Mouse (Mus musculus) forebrain, embryonic 10.5 days (tissue): ENCODE measurements around the gene Chd4. TPM values are rescaled to one million over a fixed set of nuclear protein-coding genes. Genes with fewer than 3 reads are reported as not detected.

ENCODE experiments used
- DNase-seq: peaks from one replicate; pipeline ENCODE4 v3.0.0-alpha.2; 2017; ENCODE audit warnings: low spot score; ENCODE audit errors: extremely low spot score
- H3K27ac ChIP-seq: fragments of 300-500 bp; sonication (generic); 2 replicates; pipeline ENCODE4 v1.5.1; 2016; ENCODE audit warnings: mild to moderate bottlenecking
- H3K27me3 ChIP-seq: fragments of 300-500 bp; sonication (generic); 2 replicates; pipeline ENCODE4 v1.6.1; 2016; ENCODE audit warnings: mild to moderate bottlenecking; ENCODE audit not compliant: poor library complexity, severe bottlenecking
- H3K36me3 ChIP-seq: fragments of 300-500 bp; sonication (generic); replicated peaks from 2 replicates; pipeline ENCODE4 v1.6.1; 2016; ENCODE audit warnings: mild to moderate bottlenecking, moderate library complexity
- H3K4me1 ChIP-seq: fragments of 300-500 bp; sonication (generic); 2 replicates; pipeline ENCODE4 v1.6.1; 2016
- H3K4me3 ChIP-seq: fragments of 300-500 bp; sonication (generic); 2 replicates; pipeline ENCODE4 v1.5.1; 2016; ENCODE audit warnings: mild to moderate bottlenecking, moderate library complexity
- H3K9me3 ChIP-seq: fragments of 300-500 bp; sonication (generic); 2 replicates; pipeline ENCODE4 v1.6.1; 2016; ENCODE audit warnings: mild to moderate bottlenecking, moderate library complexity
- WGBS: fragments of 180-500 bp; shearing (Covaris S2); methylation state at CpG from one replicate; pipeline ENCODE4 v1.1.7; 2016; 5-methylcytosine and 5-hydroxymethylcytosine counted together
- polyA plus RNA-seq: library from polyadenylated mRNA; unstranded; fragments of >200 nt; fragmentation: Nextera tagmentation; extraction: Ambion mirVana; gene quantifications from 2 replicates; pipeline ENCODE4 v1.2.1, GENCODE M21; 2016

The Chd4 gene
- polyA plus RNA-seq, 1 experiment from 2014 or later, result 99.4 TPM

GRCm38 (mm10) chr6:125097346-125097689, 1.5 kb downstream of the Chd4 start:
- no peak for DNase-seq
- Histone ChIP-seq H3K9me3 (no peaks in the 10 kb centered on the region), H3K4me3 (peak overlapping the region; percentile 100), H3K27ac (peak overlapping the region; percentile 97), H3K4me1 (peaks cover 53% of the 10 kb centered on the region), H3K27me3 (no peaks in the 10 kb centered on the region), H3K36me3 (peaks cover 50% of the 10 kb centered on the region)
- WGBS, result 3% methylated on average over 12 of the region's 12 CpGs

DNA sequence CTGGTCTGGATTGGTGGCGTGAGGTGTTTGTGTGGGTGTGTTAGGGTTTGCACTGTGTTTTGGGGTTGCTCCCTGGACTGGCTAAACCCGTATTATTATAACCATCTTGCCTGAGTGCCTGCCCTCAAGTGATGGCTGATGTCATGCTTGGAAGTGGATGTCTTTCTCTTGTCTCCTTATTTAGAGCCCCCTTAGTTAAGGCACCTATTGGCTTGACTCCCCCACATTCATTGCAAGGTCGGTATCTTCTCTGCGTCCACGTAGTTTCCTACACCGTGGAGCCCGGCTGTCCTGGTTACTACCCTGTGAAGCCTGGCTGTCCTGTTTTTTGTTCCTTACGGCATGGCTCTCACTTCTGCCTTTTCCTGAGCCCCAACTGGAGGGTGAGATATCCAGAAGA, 2.2 kb downstream of the Chd4 start:
- Histone ChIP-seq H3K9me3 (no peaks in the 10 kb centered on the region), H3K36me3 (peaks cover 56% of the 10 kb centered on the region), H3K27ac (peak overlapping the region; percentile 97), H3K27me3 (no peaks in the 10 kb centered on the region), H3K4me1 (peaks cover 53% of the 10 kb centered on the region), H3K4me3 (peak overlapping the region; percentile 100)
- DNase-seq, result no peak
- WGBS, result 69% methylated on average over 8 of the region's 8 CpGs

DNA sequence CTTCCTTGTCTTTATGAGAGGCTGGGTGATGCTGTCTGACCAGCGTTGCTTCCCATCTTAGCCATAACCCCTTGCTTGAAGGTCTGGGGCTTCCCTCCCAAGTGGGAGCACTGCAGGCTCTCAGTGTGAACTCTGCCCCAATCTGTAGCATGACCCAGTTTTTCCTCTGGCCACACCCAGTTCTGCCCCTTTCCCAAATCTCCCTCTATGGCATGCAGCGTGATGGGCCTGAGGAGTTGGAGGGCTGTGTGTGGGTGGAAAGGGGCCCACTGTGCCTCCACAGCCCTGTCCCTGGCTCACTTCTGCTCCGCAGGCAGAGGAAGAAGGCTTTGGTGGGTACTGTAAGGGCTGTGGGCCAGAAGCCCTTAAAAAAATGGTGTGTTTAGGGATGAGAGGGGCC, 2.7 kb downstream of the Chd4 start:
- Histone ChIP-seq H3K27me3 (no peaks in the 10 kb centered on the region), H3K4me3 (peak overlapping the region; percentile 100), H3K27ac (peak overlapping the region; percentile 97), H3K9me3 (no peaks in the 10 kb centered on the region), H3K36me3 (peaks cover 62% of the 10 kb centered on the region), H3K4me1 (peaks cover 53% of the 10 kb centered on the region)
- DNase-seq, result no peak
- WGBS, result 79% methylated on average over 3 of the region's 3 CpGs

- DNase-seq, result no peak
- Histone ChIP-seq H3K36me3 (peaks cover 71% of the 10 kb centered on the region), H3K4me1 (peaks cover 53% of the 10 kb centered on the region), H3K4me3 (peak overlapping the region; percentile 100), H3K27me3 (no peaks in the 10 kb centered on the region), H3K27ac (peak overlapping the region; percentile 79), H3K9me3 (no peaks in the 10 kb centered on the region)
- 52% methylated on average over 5 of the region's 5 CpGs for WGBS
Measured at GRCm38 (mm10) chr6:125099421-125099971, 3.7 kb downstream of the Chd4 start.

GRCm38 (mm10) chr6:125101444-125101843, 5.7 kb downstream of the Chd4 start:
- Histone ChIP-seq H3K36me3 (peaks cover 91% of the 10 kb centered on the region), H3K4me3 (no peak overlapping the region; the same call in 1 of the 2 replicates)

DNA sequence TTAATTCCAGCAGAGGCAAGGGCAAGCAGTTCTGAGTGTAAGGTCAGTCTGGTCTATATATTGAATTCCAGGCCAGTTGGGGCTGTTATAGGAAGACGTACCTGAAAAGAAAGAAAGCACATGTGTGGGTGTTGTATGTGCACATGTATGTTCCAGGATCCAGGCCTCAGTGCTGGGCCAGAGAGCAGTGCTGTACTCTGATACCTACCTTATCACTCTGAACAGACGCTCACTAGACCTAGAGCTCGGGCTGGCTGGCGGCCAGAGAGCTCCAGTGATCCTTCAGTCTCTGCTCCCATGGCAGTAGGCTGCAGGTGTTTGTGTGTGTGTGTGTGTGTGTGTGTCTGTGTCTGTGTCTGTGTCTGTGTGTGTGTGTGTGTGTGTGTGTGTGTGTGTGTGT, 8.4 kb downstream of the Chd4 start:
- no peak overlapping the region for H3K4me3 ChIP-seq
- WGBS, result 91% methylated on average over 4 of the region's 4 CpGs
- no peaks in the 10 kb centered on the region for H3K27me3 ChIP-seq
- H3K27ac ChIP-seq, result no peak overlapping the region
- DNase-seq, result no peak
- no peaks in the 10 kb centered on the region; the same call in 1 of the 2 replicates for H3K9me3 ChIP-seq
- H3K4me1 ChIP-seq, result peaks cover 15% of the 10 kb centered on the region
- peaks cover 100% of the 10 kb centered on the region for H3K36me3 ChIP-seq

More at GRCm38 (mm10) chr6:125101444-125101843, 5.7 kb downstream of the Chd4 start:
- no peaks in the 10 kb centered on the region for H3K9me3 ChIP-seq
- no peaks in the 10 kb centered on the region for H3K27me3 ChIP-seq
- no peak for DNase-seq
- 92% methylated on average over 9 of the region's 9 CpGs for WGBS
- H3K4me1 ChIP-seq, result peaks cover 40% of the 10 kb centered on the region
- no peak overlapping the region for H3K27ac ChIP-seq

DNA sequence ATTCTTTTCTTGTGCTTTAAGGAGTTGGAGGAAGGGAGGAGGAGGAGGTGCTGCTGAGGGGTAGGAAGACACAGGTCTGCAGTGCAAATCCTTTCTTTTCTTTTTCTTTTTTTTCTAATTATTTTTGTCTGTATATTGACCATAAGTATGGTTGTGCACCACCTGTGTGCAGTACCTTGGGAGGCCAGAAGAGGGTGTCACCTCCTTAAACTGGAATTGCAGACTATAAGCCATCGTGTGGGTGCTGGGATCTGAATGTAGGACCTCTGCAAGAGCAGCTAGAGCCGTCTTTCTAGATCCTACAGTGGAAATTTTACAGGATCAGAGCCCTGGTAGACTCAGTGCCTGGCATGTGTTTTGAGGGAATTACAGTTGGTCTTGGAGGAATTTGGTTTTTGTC, 11.9 kb downstream of the Chd4 start:
- H3K4me1 ChIP-seq, result no peaks in the 10 kb centered on the region
- H3K4me3 ChIP-seq, result no peak overlapping the region
- peaks cover 100% of the 10 kb centered on the region for H3K36me3 ChIP-seq
- H3K27ac ChIP-seq, result no peak overlapping the region
- H3K9me3 ChIP-seq, result no peaks in the 10 kb centered on the region; the same call in 1 of the 2 replicates
- H3K27me3 ChIP-seq, result no peaks in the 10 kb centered on the region
- 92% methylated on average over 2 of the region's 2 CpGs for WGBS
- DNase-seq, result no peak

DNA sequence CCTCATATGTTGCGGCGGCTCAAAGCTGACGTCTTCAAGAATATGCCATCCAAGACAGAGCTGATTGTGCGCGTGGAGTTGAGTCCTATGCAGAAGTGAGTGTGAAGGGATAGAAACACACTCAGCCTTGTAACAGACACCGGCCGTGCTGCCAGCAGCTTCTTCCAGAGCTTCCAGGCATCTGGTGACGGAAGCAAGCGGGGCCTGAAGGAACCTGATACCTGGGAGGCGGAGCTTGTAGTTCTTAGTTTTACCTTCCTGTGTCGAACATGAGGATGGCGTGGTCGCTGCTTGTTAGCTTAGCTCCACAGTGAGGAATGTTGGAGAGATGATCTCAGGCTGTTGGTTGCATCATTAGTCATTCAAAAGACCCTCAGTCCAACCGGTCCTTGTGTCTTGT, 13.6 kb downstream of the Chd4 start:
- peaks cover 100% of the 10 kb centered on the region for H3K36me3 ChIP-seq
- H3K9me3 ChIP-seq, result no peaks in the 10 kb centered on the region; the same call in 1 of the 2 replicates
- H3K27me3 ChIP-seq, result no peaks in the 10 kb centered on the region
- H3K4me3 ChIP-seq, result no peak overlapping the region
- no peak for DNase-seq
- 90% methylated on average over 14 of the region's 14 CpGs for WGBS
- H3K4me1 ChIP-seq, result no peaks in the 10 kb centered on the region
- H3K27ac ChIP-seq, result no peak overlapping the region

GRCm38 (mm10) chr6:125110927-125111326, 15.1 kb downstream of the Chd4 start:
- no peaks in the 10 kb centered on the region; the same call in 1 of the 2 replicates for H3K9me3 ChIP-seq
- peaks cover 100% of the 10 kb centered on the region for H3K36me3 ChIP-seq
- H3K4me1 ChIP-seq, result no peaks in the 10 kb centered on the region
- no peak overlapping the region for H3K27ac ChIP-seq
- WGBS, result 93% methylated on average over 7 of the region's 7 CpGs
- DNase-seq, result peak; percentile 46
- no peaks in the 10 kb centered on the region for H3K27me3 ChIP-seq
- no peak overlapping the region for H3K4me3 ChIP-seq

- Histone ChIP-seq H3K27me3 (no peaks in the 10 kb centered on the region), H3K4me3 (no peak overlapping the region), H3K36me3 (peaks cover 100% of the 10 kb centered on the region), H3K27ac (no peak overlapping the region), H3K4me1 (no peaks in the 10 kb centered on the region), H3K9me3 (no peaks in the 10 kb centered on the region; the same call in 1 of the 2 replicates)
- 95% methylated on average over 11 of the region's 11 CpGs for WGBS
- DNase-seq, result no peak
Measured at GRCm38 (mm10) chr6:125112553-125112952, 16.8 kb downstream of the Chd4 start.

- no peak for DNase-seq
- peaks cover 100% of the 10 kb centered on the region for H3K36me3 ChIP-seq
- H3K4me1 ChIP-seq, result no peaks in the 10 kb centered on the region
- H3K4me3 ChIP-seq, result no peak overlapping the region
- no peak overlapping the region for H3K27ac ChIP-seq
- H3K9me3 ChIP-seq, result no peaks in the 10 kb centered on the region
- H3K27me3 ChIP-seq, result no peaks in the 10 kb centered on the region
- 95% methylated on average over 8 of the region's 8 CpGs for WGBS
Measured at GRCm38 (mm10) chr6:125119387-125119786, 23.6 kb downstream of the Chd4 start.

DNA sequence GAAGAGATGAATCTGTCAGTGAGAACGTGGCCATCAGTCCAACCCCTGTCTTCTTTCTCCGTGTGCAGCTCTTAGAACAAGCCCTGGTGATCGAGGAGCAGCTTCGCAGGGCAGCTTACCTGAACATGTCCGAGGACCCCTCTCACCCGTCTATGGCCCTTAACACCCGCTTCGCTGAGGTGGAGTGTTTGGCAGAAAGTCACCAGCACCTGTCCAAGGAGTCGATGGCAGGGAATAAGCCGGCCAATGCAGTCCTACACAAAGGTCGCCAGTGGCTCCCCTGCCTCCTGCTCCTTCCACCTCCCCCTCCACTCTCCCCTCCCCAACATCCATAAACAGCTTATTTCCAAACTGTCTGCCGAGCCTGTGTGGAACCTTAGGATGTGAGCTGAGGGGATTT, 32.9 kb downstream of the Chd4 start:
- no peaks in the 10 kb centered on the region for H3K27me3 ChIP-seq
- H3K9me3 ChIP-seq, result no peaks in the 10 kb centered on the region
- H3K27ac ChIP-seq, result no peak overlapping the region
- DNase-seq, result no peak
- WGBS, result 94% methylated on average over 12 of the region's 12 CpGs
- peaks cover 80% of the 10 kb centered on the region for H3K36me3 ChIP-seq
- H3K4me1 ChIP-seq, result peaks cover 19% of the 10 kb centered on the region
- no peak overlapping the region for H3K4me3 ChIP-seq

DNA sequence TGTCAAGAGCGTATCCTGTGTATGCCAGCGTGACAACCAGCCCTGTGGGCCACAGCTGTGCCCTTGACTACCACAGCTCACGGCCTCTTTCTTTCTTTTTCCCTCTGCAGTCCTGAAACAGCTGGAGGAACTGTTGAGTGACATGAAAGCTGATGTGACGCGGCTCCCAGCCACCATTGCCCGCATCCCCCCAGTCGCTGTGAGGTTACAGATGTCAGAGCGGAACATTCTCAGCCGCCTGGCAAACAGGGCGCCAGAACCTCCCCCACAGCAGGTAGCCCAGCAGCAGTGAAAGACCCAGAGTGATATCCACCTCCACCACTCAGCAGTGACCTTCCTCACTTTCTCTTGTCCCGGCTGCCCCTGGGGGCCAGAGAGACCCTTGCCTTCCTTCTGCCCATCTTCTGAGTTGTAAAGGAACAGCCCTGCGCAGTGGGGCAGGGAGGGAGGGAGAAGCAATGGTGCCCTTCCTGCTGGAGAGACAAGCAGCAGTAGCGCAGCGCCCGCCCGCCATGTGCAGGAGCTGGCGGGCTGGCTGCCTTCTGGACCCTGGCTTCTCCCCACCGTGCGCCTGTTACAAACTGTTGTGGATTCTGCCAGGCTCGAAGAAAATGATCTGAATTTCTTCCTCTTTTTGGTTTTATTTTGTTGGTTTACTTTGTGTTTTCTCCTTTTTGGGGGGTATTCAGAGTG, 34.1 kb downstream of the Chd4 start:
- peaks cover 80% of the 10 kb centered on the region for H3K36me3 ChIP-seq
- H3K27ac ChIP-seq, result 0 out of 2 replicates have a peak overlapping the region, but pooled peaks have one; percentile 30
- WGBS, result 91% methylated on average over 20 of the region's 20 CpGs
- no peaks in the 10 kb centered on the region for H3K27me3 ChIP-seq
- H3K4me1 ChIP-seq, result peaks cover 19% of the 10 kb centered on the region
- H3K4me3 ChIP-seq, result peak overlapping the region; percentile 5; the same call in 1 of the 2 replicates
- H3K9me3 ChIP-seq, result no peaks in the 10 kb centered on the region
- no peak for DNase-seq
